ENCODE assay signal across 10 mouse cellular contexts in genomic region chr10:120736508-120737069, GRCm38 (mm10).
DNase-seq lines count a peak whose midpoint lies in the region; ATAC-seq lines count a peak whose summit lies in the region.
"Had no signal": no experiment of that assay in that cellular context is flagged by ENCODE, and none has a peak within 500 bp of the region (broad histone marks: within the 10 kb centered on the region; RNA-seq: fewer than 3 reads in every experiment).

No protein-coding gene starts in this region.

- H3K9me3 ChIP-seq in heart, embryonic 12.5 days (replicated peaks) = no peaks in the 10 kb centered on the region
- no peaks in the 10 kb centered on the region for H3K9me3 ChIP-seq in midbrain, embryonic 13.5 days

- ATAC-seq in heart, embryonic 12.5 days (ENCODE audit: insufficient number of reproducible peaks, low FRiP score) = no peak
- ATAC-seq in hematopoietic stem cell, adult 5-6 weeks (replicated peaks in 1 of 2; ENCODE audit: insufficient read depth in 1 of 2, low FRiP score in 2 of 2, low TSS enrichment in 1 of 2, low read depth in 1 of 2, poor library complexity in 2 of 2, severe bottlenecking in 2 of 2) = peak; percentile 12 to 17; a peak in 1 of 4 replicates
- ATAC-seq in midbrain, embryonic 13.5 days = peak; percentile 62; the same call in 1 of the 2 replicates
- ATAC-seq: Patski had no signal

- H3K27me3 ChIP-seq in heart, embryonic 12.5 days (replicated peaks) = no peaks in the 10 kb centered on the region
- H3K27me3 ChIP-seq in midbrain, embryonic 13.5 days = peaks cover 22% of the 10 kb centered on the region
- H3K27me3 ChIP-seq: Patski had no signal

- intact Hi-C loops in heart, postnatal 10 days (cut with DNase I) = no loop called here

- H3K4me2 ChIP-seq in heart, embryonic 12.5 days = peak overlapping the region; percentile 74
- peak overlapping the region; percentile 62 for H3K4me2 ChIP-seq in midbrain, embryonic 13.5 days (replicated peaks)

- H3K36me3 ChIP-seq in heart, embryonic 12.5 days = no peaks in the 10 kb centered on the region
- no peaks in the 10 kb centered on the region for H3K36me3 ChIP-seq in midbrain, embryonic 13.5 days

- H3K4me1 ChIP-seq in heart, embryonic 12.5 days (replicated peaks) = peaks cover 12% of the 10 kb centered on the region
- peaks cover 17% of the 10 kb centered on the region for H3K4me1 ChIP-seq in midbrain, embryonic 13.5 days (replicated peaks)

- H3K27ac ChIP-seq in heart, embryonic 12.5 days (ENCODE audit: poor library complexity, severe bottlenecking) = no peak overlapping the region
- no peak overlapping the region for H3K27ac ChIP-seq in midbrain, embryonic 13.5 days

- peak overlapping the region; percentile 47 for H3K9ac ChIP-seq in heart, embryonic 12.5 days
- no peak overlapping the region for H3K9ac ChIP-seq in midbrain, embryonic 13.5 days (replicated peaks)

- H3K4me3 ChIP-seq in heart, embryonic 12.5 days = peak overlapping the region; percentile 43
- peak overlapping the region; percentile 36 for H3K4me3 ChIP-seq in midbrain, embryonic 13.5 days (replicated peaks)

- DNase-seq in heart, postnatal 10 days = no peak
- DNase-seq in embryo, embryonic 10 days (ENCODE audit: low spot score) = peak; percentile 68
- no peak for DNase-seq in right cerebral cortex, postnatal 14 days
- no peak for DNase-seq in right cerebral cortex, adult 2 months (ENCODE audit: low spot score in 2 of 2)
- DNase-seq in thymus, postnatal 0 days (ENCODE audit: low spot score) = no peak
- DNase-seq: kidney, adult 11 months had no signal

- 29% methylated on average over 14 of the region's 14 CpGs for WGBS in heart, embryonic 12.5 days
- WGBS in midbrain, embryonic 13.5 days = 6% methylated on average over 14 of the region's 14 CpGs
